Mouse (Mus musculus): ENCODE data around the gene Notch1.
A peak's percentile ranks its signal among the peaks of the same experiment; 100 is the strongest.

The Notch1 gene

GRCm38 (mm10) chr2:26408515-26409356 lies 107.7 kb downstream of the Notch1 start, which contains the start of gene Inpp5e:
Inpp5e (minus strand) TSS chr2:26409203.
- peak; percentile 99 for DNase-seq (ENCODE audit: low spot score in 2 of 2)
